Mouse (Mus musculus): ENCODE measurements at regions not wholly inside any gene's neighbourhood (a gene's known extent, or its start where the extent isn't known, plus 50 kb on each side); places are given as distances from the start of the nearest gene placed in this dataset.
"Not testable (repeated sequence)": the region's sequence is repeated elsewhere in the genome, so short reads cannot be mapped to it uniquely, and the experiment has no call there.

- no peak for DNase-seq (ENCODE audit: low read depth, low spot score)
Measured at GRCm38 (mm10) chr1:185939914-185940313, 177.2 kb downstream of the Lyplal1 start.

DNA sequence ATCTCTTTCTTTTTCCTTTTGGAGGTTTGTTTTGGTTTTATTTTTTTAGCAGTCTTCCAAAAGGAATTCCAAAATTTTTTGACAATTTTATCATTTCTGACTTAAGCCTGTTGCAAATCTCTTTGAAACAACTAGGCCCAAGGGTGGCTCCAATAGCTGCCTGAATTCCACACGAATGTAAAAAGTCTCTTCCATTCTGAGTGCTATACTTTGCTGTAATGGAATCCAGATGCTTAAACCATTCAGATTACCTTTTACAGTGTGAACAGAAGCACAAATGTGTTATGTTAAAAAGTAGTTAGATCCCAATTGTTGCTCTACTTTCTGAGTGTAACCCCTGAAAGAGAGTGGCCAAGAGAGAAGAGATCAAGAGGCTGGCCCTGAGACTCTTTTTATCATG lies 176.6 kb downstream of the Lyplal1 start:
- DNase-seq (ENCODE audit: low read depth, low spot score) = no peak

DNA sequence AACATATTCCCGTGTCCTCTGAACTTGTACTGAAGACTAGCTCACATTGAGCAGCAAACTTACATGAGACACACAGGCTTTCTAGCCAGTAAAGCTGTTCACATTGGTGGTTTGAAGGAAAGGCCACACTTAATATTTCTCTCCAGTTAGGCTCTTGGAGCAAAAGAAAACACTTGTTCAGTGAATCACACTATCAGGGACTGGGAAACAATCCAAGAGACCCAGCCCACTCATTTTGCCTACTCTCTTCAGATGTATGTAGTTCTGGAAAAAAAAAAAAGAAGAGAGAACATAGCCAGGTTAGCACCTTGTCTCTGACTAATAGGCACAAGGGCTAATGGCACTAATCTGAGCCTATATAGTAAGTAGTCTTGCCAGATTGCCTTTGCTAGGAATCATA lies 165.9 kb downstream of the Lyplal1 start:
- DNase-seq (ENCODE audit: low read depth, low spot score) = no peak

GRCm38 (mm10) chr1:185955821-185956220 lies 161.3 kb downstream of the Lyplal1 start:
- DNase-seq (ENCODE audit: low read depth, low spot score) = not testable (repeated sequence)

DNA sequence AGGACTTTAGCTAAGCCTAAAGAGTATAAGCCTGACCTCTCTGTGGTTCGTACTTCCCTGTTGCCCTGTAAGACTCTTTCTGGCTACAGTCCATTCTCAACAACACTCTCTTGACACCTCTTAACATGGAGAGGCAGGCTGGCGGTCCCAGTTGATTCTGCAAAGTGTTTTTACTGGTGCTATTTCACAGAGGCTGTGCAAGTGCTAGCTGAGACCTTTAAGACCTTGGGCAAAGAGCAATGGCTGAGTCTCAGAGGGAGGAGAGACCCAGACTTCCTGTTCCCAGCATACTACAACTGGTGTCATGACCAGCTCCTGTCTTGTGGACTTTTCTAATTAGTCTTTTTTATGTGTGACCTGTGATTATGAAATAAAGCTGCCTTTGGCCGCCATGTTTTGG lies 159.6 kb downstream of the Lyplal1 start:
- no peak for DNase-seq (ENCODE audit: low read depth, low spot score)

DNA sequence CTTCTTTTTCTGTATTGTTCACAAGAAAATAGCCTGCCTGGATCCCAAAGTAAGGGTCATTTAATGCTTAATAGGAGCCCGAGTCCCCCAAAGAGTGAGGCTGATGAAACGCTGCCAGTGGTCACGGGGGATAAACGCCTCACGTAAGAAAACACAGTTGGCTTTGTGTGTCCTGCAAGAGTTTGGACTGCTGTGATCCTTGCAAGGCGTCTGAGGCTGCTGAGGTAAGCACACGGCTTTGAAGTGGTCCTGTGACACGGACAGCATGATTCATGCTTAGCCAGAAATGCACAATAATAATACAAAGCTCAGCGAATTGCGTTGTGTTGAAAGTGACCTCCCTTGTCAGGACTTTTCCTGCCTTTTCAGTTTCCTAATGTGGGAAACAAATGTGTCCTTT lies 158.8 kb downstream of the Lyplal1 start:
- DNase-seq (ENCODE audit: low read depth, low spot score) = no peak

DNA sequence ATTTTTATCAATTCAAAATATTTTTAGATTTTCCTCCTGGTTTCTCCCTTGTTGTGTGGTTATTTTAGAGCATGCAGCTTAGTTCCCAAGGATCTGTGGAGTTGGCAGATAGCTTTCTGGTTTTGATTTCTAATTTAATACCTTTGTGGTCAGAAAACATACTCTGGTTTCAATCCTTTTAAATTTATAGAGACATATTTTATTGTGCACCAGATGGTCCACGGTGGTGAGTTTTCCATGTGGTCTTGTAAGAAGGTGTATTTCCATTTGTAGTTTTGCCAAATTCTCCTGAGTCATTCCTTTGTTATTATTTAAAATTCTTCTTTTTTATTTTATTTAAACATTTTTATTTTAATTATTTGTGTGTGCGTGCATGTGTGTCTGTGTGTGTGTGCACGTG lies 154.5 kb downstream of the Lyplal1 start:
- DNase-seq (ENCODE audit: low read depth, low spot score) = no peak

GRCm38 (mm10) chr1:185963773-185964172 lies 153.3 kb downstream of the Lyplal1 start:
- no peak for DNase-seq (ENCODE audit: low read depth, low spot score)

GRCm38 (mm10) chr1:185964426-185964825 lies 152.7 kb downstream of the Lyplal1 start:
- DNase-seq (ENCODE audit: low read depth, low spot score) = no peak

- DNase-seq (ENCODE audit: low read depth, low spot score) = no peak
Measured at GRCm38 (mm10) chr1:185967227-185967626, 149.9 kb downstream of the Lyplal1 start.

- DNase-seq (ENCODE audit: low read depth, low spot score) = no peak
Measured at GRCm38 (mm10) chr1:185967816-185968215, 149.3 kb downstream of the Lyplal1 start.

DNA sequence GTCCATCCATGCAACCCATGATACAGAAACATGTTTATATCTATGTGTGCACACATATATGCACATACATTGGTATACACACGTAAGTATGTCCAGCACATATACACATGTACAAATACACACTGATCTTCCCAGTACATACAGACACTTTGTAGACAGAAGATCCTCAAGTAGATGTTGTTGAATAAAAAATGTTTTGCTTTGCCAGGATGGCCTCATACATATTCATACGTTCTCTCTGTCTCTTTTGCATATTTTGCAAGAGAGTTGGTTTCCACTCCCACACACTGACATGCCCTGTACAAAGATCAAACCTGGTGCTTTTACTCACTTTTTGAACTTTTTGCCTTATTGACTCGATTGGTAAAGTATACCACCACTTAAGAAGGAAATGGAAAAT lies 148.5 kb downstream of the Lyplal1 start:
- DNase-seq (ENCODE audit: low read depth, low spot score) = no peak

DNA sequence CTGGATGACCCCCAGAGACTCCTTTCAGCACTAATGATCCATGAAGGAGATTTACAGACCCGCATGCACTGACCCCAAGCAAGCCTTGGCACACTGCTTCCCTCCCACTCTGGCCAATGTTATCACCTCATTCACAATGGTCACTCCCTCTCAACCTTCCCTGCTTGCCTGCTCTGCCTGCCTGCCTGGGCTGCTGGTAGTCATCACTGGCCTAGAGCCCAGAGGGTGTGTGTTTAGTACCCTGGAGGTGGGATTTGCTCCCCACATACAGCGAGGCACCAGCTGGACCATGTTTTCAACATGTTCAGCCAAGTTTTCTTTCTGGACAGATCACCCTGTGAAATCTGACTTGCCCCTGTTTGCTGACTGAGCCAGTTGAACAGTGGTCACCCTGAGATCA lies 147.9 kb downstream of the Lyplal1 start:
- DNase-seq (ENCODE audit: low read depth, low spot score) = no peak

GRCm38 (mm10) chr1:185977075-185977474 lies 140.0 kb downstream of the Lyplal1 start:
- no peak for DNase-seq (ENCODE audit: low read depth, low spot score)

DNA sequence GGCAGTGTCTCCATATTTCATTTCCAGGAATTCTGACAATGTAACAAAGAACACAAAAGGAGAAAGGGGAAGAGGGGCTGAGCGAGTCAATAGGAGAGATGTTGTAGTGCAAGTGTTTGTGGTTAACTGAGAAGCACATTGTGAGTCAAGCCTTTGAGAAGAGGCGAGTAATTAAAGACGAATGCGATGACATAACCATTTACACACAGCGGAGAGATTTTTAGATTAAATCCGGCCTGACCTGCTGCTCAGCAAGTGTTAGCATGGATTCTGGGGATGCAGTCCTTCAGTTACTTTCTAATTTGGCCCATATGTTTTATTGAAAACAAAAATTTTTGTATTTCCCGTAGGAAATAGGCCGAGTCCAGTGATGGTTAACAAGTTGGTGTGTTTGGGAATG lies 127.7 kb downstream of the Lyplal1 start:
- DNase-seq (ENCODE audit: low read depth, low spot score) = no peak

GRCm38 (mm10) chr1:186000066-186000465 lies 117.0 kb downstream of the Lyplal1 start:
- not testable (repeated sequence) for DNase-seq (ENCODE audit: low read depth, low spot score)

DNA sequence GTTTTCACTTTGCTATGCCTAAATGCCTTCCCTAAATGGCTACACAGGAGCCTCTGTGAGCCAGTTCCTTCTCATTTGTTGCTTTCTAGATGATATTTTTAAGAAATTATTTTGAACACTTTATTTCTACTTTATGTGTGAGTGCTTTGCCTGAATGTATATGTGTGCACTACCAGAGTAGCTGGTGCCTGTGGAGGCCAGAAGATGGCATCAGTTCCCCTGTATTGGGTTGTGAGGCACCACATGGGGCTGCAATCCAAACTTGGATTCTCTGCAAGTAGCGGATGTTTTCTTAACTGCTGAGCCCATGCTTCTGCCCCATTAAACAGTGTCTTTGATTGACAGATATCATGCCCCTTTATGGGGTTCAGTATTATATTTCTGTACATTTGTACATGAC lies 103.7 kb downstream of the Lyplal1 start:
- no peak for DNase-seq (ENCODE audit: low read depth, low spot score)

DNA sequence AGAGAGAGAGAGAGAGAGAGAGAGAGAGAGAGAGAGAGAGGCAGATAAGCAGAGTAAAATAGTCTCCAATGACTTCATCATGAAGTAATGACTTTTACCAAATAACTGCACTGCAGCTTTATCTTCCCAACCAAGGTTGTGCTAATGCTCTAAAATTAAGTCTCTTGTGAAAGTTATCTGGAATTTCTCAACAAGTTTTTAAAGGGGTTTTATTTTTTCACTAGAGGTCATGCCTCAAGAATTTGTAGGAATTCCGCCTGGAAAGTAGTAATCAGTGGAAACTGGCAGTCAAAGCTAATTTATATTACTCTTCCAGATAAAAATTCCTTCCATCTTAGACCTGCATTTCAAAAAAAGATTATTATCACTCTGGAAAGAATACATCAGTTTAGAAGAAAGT lies 102.9 kb downstream of the Lyplal1 start:
- no peak for DNase-seq (ENCODE audit: low read depth, low spot score)

- no peak for DNase-seq (ENCODE audit: low read depth, low spot score)
Measured at GRCm38 (mm10) chr1:186015831-186016561, 101.1 kb downstream of the Lyplal1 start.

GRCm38 (mm10) chr1:186017547-186017946 lies 99.6 kb downstream of the Lyplal1 start:
- no peak for DNase-seq (ENCODE audit: low read depth, low spot score)

GRCm38 (mm10) chr1:186019511-186019910 lies 97.6 kb downstream of the Lyplal1 start:
- no peak for DNase-seq (ENCODE audit: low read depth, low spot score)

GRCm38 (mm10) chr1:186031951-186032350 lies 85.2 kb downstream of the Lyplal1 start:
- no peak for DNase-seq (ENCODE audit: low read depth, low spot score)

- DNase-seq (ENCODE audit: low read depth, low spot score) = no peak
Measured at GRCm38 (mm10) chr1:186034443-186034842, 82.7 kb downstream of the Lyplal1 start.

Measured in forelimb bud, embryonic 11.5 days (tissue).